Mouse (Mus musculus): ENCODE measurements around the gene Sema4g. TPM values are rescaled to one million over a fixed set of nuclear protein-coding genes. Genes with fewer than 3 reads are reported as not detected.
A peak's percentile ranks its signal among the peaks of the same experiment; 100 is the strongest.

Gene Sema4g
- total and polyA plus RNA-seq, 3 experiments: 0.15 to 0.47 TPM; not detected in 1

DNA sequence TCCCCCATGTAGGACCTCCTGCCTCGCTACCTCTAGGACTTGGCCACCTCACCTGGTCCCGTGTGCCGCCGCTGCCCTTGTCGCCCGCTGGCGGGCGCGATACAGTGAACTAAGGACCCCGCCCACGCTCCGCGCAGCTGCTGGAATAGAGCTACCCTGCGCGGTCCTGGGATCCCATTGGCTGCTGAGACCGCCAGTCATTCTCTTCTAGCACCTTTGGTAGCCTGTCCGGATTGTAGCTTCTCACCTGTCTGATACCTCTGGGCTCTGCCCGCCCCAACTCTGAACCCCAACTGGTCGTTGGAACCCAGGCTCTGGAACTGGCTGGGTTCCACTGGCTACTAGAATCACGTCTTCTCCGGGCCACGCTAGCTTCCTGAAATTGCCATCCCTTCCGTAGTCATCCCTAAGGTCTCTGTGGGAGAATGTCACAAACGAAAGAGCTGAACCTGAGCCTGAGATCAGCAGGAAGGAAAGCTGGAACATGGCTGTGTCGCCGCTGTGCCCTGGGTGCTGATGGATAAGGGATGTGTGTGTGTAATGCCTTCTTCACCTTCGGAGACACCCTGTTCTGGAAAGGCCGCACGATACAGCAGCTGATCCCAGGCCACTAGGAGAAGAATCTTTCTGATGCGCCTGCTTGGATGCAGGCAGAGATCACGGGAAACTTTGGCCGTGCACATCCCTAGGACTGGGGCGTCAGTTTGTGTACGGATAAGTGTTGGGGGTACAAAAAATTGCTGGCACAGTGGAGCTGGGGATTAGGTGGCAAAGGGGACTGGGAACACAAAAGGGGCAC, 57.8 kb downstream of the Sema4g start (continued):
- no peak for TF ChIP-seq ELF1 (IDR thresholded peaks at IDR 0.05; ENCODE audit: low read depth, low read length)
- no peak for TF ChIP-seq ETS1 (IDR thresholded peaks at IDR 0.05; ENCODE audit: low read depth, low read length)
- TF ChIP-seq GATA1 (IDR thresholded peaks at IDR 0.05; ENCODE audit: low read depth, low read length): no peak
- peak; percentile 43; the same call in 1 of the 2 replicates for TF ChIP-seq CHD2 (IDR thresholded peaks at IDR 0.05; ENCODE audit: low read length)

DNA sequence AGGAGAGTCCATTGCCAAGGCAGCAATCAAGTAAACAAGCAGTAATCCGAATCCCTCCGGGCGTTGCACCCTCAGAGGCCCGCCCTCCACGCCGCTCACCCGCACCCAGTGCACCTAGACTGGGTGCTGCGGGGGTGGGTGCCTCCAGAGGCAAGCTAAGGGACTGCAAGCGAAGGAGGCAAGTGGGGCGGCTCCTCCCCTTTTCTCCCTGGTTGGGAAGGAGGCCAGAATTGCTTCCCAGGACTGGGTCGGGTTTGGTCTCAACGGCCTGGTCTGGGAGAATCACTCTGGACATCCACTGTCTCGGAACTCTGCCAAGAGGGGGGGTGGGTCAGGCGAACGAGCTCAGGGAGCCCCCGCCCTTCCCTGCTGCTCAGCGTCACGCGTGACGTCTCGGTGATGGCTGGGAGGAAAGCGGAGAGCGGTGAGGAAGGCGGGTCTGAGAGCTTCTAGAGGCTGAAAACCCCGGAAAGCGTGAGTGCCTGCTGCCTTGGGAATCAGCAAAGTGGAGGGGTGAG, 58.6 kb downstream of the Sema4g start, which contains the start of gene Sfxn3:
Gene Sfxn3, plus strand, starts transcription at position 87 of the 518 bp plus-strand sequence.
- TF ChIP-seq UBTF (IDR thresholded peaks at IDR 0.05; ENCODE audit: borderline replicate concordance, insufficient read depth, low read depth, low read length): 0 out of 2 replicates have a peak, but pooled peaks have one; percentile 74
- 0 out of 2 replicates have a peak, but pooled peaks have one; percentile 34 for TF ChIP-seq MYB (IDR thresholded peaks at IDR 0.05; ENCODE audit: low read depth, low read length)
- peak; percentile 21; the same call in 1 of the 2 replicates for TF ChIP-seq RAD21 (IDR thresholded peaks at IDR 0.05; ENCODE audit: low read depth, low read length)
- TF ChIP-seq ZKSCAN1 (IDR thresholded peaks at IDR 0.05; ENCODE audit: low read depth, low read length): no peak
- TF ChIP-seq SIN3A (IDR thresholded peaks at IDR 0.05; ENCODE audit: low read length): peak; percentile 52
- TF ChIP-seq ETS1 (IDR thresholded peaks at IDR 0.05; ENCODE audit: low read depth, low read length): 0 out of 2 replicates have a peak, but pooled peaks have one; percentile 51
- TF ChIP-seq E2F4 (IDR thresholded peaks at IDR 0.05; ENCODE audit: borderline replicate concordance, low read depth, low read length): no peak
- TF ChIP-seq ZNF384 (IDR thresholded peaks at IDR 0.05; ENCODE audit: low read depth, low read length): no peak
- TF ChIP-seq CHD1 (IDR thresholded peaks at IDR 0.05; ENCODE audit: low read depth, low read length): no peak
- peak; percentile 54 for TF ChIP-seq HCFC1 (IDR thresholded peaks at IDR 0.05; ENCODE audit: low read depth, low read length)
- TF ChIP-seq ZC3H11A (IDR thresholded peaks at IDR 0.05; ENCODE audit: low read depth, low read length): no peak
- TF ChIP-seq POLR2A (IDR thresholded peaks at IDR 0.05; ENCODE audit: control insufficient read depth in 1 of 2, insufficient read depth in 1 of 2, low read depth in 1 of 2, low read length in 2 of 2, poor library complexity in 1 of 2): peak in 1 of 2 experiments; percentile 73; a peak in 2 of 4 replicates
- 0 out of 2 replicates have a peak, but pooled peaks have one; percentile 37 for TF ChIP-seq JUND (IDR thresholded peaks at IDR 0.05; ENCODE audit: low read depth, low read length)
- peak; percentile 18; the same call in 1 of the 2 replicates for TF ChIP-seq MYC (IDR thresholded peaks at IDR 0.05; ENCODE audit: low read depth, low read length)
- TF ChIP-seq USF1 (IDR thresholded peaks at IDR 0.05; ENCODE audit: low read depth, low read length): 0 out of 2 replicates have a peak, but pooled peaks have one; percentile 27
- peak; percentile 11; the same call in 1 of the 2 replicates for TF ChIP-seq SMC3 (IDR thresholded peaks at IDR 0.05; ENCODE audit: low read depth, low read length)
- TF ChIP-seq MAZ (IDR thresholded peaks at IDR 0.05; ENCODE audit: low read depth, low read length): peak; percentile 93
- no peak for TF ChIP-seq TAL1 (IDR thresholded peaks at IDR 0.05; ENCODE audit: low read length)
- TF ChIP-seq RCOR1 (IDR thresholded peaks at IDR 0.05; ENCODE audit: low read depth, low read length): no peak; the same call in 1 of the 2 replicates
- TF ChIP-seq KAT2A (conservative IDR thresholded peaks at IDR 0.05; ENCODE audit: low read depth, low read length): no peak
- peak; percentile 35; the same call in 1 of the 2 replicates for TF ChIP-seq TCF12 (IDR thresholded peaks at IDR 0.05; ENCODE audit: low read depth, low read length)
- TF ChIP-seq NELFE (IDR thresholded peaks at IDR 0.05; ENCODE audit: low read depth, low read length): peak; percentile 48
- TF ChIP-seq MAFK (IDR thresholded peaks at IDR 0.05; ENCODE audit: borderline replicate concordance, low read depth, low read length): no peak
- TF ChIP-seq CTCF (IDR thresholded peaks at IDR 0.05 in 2 of 3, conservative IDR thresholded peaks at IDR 0.05 in 1 of 3; ENCODE audit: control insufficient read depth in 1 of 3, insufficient read depth in 1 of 3, low read depth in 2 of 3, low read length in 3 of 3, poor library complexity in 1 of 3, severe bottlenecking in 1 of 3): peak; percentile 69 to 74 (median 70)
- peak; percentile 32 for TF ChIP-seq MAX (IDR thresholded peaks at IDR 0.05; ENCODE audit: low read length)
- TF ChIP-seq EP300 (IDR thresholded peaks at IDR 0.05; ENCODE audit: low read depth in 1 of 2, low read length in 2 of 2): peak in 1 of 2 experiments; percentile 35; a peak in 1 of 4 replicates
- peak within 1 kb of the TSS; percentile 94 for H3K27ac ChIP-seq (ENCODE audit: control insufficient read depth, low read depth, low read length)
- peak within 1 kb of the TSS; percentile 63 to 69 for H3K4me3 ChIP-seq (ENCODE audit: control insufficient read depth in 1 of 2, insufficient read depth in 1 of 2, low read depth in 2 of 2, low read length in 2 of 2)
- H3K27me3 ChIP-seq (ENCODE audit: control insufficient read depth in 1 of 2, insufficient read depth in 2 of 2, low read length in 2 of 2): peaks cover 0 to 4% of the 10 kb centered on the region in 2 experiments; a peak in 1 of 4 replicates
- peaks cover 5 to 13% of the 10 kb centered on the region in 2 experiments; a peak in 3 of 4 replicates for H3K4me1 ChIP-seq (ENCODE audit: control insufficient read depth in 1 of 2, insufficient read depth in 2 of 2, low read length in 2 of 2)
- H3K9ac ChIP-seq (ENCODE audit: control insufficient read depth, low read depth, low read length, poor library complexity, severe bottlenecking): peak within 1 kb of the TSS; percentile 71
- peaks cover 0 to 5% of the 10 kb centered on the region in 2 experiments; a peak in 1 of 4 replicates for H3K36me3 ChIP-seq (ENCODE audit: control insufficient read depth in 1 of 2, insufficient read depth in 2 of 2, low read length in 2 of 2)
- no peaks in the 10 kb centered on the region for H3K79me2 ChIP-seq (ENCODE audit: control insufficient read depth, insufficient read depth, low read length, poor library complexity)
- no peaks in the 10 kb centered on the region for H3K9me3 ChIP-seq (replicated peaks; ENCODE audit: insufficient read depth, low read length)
- DNase-seq (ENCODE audit: low read depth, low spot score): peak; percentile 96
